Mouse (Mus musculus) adrenal gland (tissue): Measurements from ENCODE around the gene Hc.

ENCODE experiments used
- intact Hi-C: fragments of 180-260 bp; cut with DNase I; formaldehyde crosslinking; loops from one replicate; pipeline ENCODE4 v1.15.1; 2025
- long read RNA-seq, 2 experiments: library from polyadenylated mRNA; unstranded; transcript quantifications; one replicate each; pipeline ENCODE4 v2.0.0; 2020; ENCODE audit warnings: borderline replicate concordance in 1 of 2; ENCODE audit not compliant: insufficient replicate concordance in 1 of 2

Gene Hc
- long read RNA-seq, experiment 1, result 0 reads
- long read RNA-seq, experiment 2, result 0 reads

DNA sequence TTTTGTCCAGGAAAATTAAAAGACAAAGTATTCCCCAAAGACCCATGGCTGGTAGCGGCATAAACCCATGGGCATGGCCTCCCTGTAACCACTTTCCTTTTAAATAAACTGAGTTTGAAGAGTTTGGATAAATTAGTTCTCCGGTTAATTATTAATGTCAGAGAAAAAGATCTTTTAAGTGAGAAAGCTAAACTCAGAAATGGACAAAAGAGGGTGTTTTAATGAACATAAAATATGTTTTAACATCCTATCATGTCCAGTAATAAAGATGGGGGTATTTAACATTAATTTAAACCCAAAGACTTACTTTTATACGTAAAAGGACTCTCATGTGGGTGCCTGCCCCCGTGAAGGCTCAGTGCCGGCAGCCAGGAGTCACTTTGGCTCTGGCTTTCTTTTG is at the start of gene Hc:
Gene Hc, minus strand, starts transcription at position 101 of the 400 bp plus-strand sequence.
- intact Hi-C loops, result no loop called here

DNA sequence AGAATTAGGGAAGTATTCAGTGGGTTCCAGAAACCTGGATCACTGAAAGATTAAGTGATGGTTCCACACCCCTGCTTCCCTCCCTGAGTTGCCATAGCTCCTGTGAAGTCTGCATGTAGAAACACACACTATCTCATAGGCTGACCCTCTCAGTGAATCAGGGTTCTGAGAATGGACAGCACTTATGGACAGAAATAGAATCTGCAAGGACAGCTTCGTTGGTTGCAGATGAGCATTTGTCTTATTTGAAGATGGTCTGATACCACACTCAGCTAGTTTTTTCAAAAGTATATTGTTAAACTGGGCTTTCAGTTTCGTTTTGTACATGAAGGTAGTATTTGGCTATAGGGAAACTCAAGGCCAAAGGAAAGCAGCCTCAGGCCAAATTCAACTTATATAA is 49.3 kb upstream of the Hc start:
- intact Hi-C loops, result no loop called here

- intact Hi-C loops, result loop anchor here (5.0 kb wide), 1 partner anchor 58 kb away; no protein-coding TSS in a partner anchor
Measured at GRCm38 (mm10) chr2:35109924-35110304, 48.7 kb upstream of the Hc start.

DNA sequence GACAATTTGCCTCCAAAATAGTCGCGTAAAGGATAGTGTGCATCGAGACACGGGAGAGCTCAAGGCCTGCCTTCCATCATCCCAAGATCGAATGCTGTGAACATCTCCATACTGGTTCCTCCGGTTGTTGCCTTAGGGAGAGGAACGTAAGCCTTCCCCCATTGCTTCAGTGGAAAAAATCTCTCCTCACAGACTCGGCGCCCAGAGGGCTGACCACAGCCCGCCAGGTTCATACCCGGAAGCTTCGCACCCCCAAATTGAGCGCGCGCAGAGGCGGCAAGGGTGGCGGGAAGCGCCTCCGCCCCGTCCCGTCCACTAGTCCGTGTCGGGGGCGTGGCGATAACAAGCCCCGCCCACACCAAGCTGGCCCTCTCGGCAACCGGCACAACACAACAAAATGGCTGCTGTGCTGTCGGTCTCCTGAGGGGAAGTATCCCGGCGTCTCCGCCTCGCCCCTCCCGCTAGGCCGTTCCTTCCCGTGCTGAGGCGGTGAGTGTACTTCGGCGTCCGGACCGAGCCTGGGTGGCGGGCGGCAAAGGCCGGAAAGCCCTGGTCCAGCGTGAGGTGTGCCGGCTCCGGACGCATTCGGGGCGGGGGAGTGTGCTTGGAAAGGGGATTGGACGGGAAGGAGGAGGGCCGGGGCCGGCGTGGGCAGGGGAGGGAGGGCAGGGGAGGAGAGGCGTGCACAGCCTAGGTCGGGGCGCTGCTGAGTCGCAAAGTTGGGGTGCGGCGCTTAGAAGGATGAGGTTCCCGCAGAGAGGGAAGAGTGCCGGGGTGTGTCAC is 48.1 kb upstream of the Hc start, which contains the start of gene Cntrl:
Gene Cntrl, plus strand, starts transcription at position 352 of the 783 bp plus-strand sequence.
- intact Hi-C loops, result loop anchor here (5.0 kb wide), 1 partner anchor 57 kb away; no protein-coding TSS in a partner anchor

DNA sequence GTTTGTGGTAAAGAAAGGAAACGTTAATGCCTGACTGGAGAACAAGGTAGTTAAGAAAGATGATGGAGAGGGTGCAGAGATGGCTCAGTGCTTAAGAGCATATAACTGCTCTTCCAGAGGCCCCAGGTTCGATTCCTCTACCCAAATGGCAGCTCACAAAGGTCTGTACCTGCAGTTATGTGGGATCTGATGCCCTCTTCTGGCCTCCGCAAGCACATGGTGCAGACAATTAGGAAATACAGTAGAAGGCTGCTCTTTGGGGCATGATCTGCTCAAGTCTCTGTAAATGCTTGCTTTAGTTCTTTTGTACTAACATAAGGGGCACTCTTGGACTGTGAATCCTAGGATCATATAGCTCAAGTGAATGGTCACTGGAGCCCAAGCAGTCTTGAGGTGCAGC is 47.5 kb upstream of the Hc start:
- intact Hi-C loops, result loop anchor here (5.0 kb wide), 1 partner anchor 56 kb away; no protein-coding TSS in a partner anchor

DNA sequence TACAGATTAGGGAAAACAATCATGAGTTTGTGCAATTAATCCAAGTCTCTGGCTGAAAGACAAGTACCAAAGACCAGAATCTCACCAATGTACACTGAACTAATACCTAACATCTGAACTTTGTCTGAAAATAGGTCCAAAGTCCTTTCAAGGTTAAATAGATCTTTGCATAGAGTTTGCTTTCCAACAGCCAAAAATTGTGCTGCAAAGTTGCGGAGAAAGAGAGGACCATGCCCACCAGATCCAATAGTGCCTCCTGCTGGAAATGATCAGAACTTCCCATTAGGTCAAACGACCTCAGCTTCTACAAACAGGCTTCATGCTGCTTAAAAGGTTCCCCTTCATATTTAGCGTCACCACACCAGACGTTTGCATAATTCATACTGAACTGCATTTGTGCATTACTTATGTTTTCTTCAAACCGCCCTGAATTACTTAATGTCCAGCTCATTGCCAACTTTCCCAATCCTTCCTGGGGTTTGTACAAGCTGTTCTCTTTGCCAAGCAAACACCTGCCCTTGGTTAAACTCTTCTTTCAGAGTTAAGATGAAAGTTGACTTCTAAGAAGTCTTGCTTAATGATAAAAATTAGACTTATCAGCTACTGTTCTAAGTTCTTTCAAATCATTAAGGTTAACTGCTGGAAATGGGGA is 46.9 kb upstream of the Hc start:
- intact Hi-C loops, result loop anchor here (5.0 kb wide), 1 partner anchor 56 kb away; no protein-coding TSS in a partner anchor

GRCm38 (mm10) chr2:35104843-35105242 is 43.6 kb upstream of the Hc start:
- intact Hi-C loops, result loop anchor here (5.0 kb wide), 1 partner anchor 53 kb away; no protein-coding TSS in a partner anchor

- intact Hi-C loops, result no loop called here
Measured at GRCm38 (mm10) chr2:35103558-35103957, 42.3 kb upstream of the Hc start.

DNA sequence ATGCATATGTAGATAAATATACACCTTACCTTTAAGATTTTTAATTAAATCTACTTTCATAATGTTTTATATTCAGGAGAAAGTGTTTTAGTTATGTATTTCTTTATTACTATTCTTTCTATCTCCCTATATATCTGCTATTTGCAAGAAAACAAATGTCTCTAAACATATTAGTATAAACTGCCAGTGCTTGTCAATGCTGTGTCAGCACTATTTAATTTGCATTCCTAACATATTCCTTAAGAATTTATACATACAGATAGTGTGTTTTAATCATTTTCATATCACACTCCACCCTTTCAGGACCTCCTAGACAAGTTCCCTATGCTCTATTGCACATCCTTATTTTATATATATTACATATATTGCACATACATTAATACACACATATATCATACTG is 41.5 kb upstream of the Hc start:
- intact Hi-C loops, result no loop called here

DNA sequence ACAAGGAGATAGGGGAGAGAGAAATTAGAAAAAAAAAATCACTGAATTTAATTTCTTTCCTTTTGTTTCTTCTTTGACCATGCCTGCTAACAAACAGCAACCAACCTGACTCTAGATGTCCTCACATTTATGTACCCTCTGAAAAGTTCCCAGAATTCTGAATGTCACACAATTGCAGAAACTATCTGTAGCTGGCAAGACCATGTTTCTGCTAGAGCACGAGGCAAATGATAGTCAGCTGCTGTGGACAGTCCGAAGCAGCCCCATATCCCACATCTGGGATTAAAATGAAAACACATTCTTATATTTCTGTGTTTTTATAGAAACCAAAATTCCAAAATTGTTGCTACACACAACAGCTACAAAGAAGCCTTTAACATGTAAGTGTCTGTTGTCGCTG is 40.2 kb upstream of the Hc start, which contains the start of gene AI182371:
Gene AI182371, minus strand, starts transcription at position 101 of the 400 bp plus-strand sequence.
- intact Hi-C loops, result no loop called here

DNA sequence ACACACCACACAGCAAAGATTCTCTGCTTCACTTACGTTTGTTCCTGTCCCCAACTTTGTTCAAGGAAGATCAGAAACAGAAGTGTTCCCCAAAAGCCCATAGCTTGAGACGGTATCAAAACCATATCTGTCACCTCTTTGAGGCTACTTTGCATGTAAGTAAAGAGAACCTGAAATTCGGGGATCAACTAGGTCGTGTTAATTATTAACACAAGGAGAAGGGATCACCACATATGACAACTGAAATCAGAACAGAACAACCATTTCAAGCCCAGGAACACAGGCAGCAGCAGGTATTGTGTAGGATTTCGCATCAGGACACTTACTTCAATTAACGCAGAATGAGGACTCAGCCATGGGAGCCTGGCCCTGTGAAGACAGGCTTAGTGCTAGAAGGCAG is 39.3 kb upstream of the Hc start:
- intact Hi-C loops, result no loop called here

DNA sequence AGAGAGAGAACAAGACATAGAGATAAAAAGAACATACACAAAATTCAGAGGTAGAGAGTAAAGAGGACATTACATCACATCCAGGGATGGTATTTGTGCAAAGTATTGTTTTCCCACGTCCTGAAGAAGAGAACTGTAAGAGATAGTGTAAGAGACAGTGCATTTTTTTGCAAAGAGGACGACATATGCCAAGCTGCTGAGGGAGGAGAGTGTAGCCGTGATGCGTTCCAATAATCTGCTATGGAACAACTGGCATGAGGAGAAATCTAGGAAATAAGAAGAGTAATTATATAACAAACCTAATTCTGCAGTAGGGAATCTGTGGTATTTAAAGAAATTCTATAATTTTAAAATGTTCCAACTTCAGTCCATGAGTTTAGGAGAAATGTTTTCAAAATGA is 26.2 kb upstream of the Hc start:
- intact Hi-C loops, result no loop called here

DNA sequence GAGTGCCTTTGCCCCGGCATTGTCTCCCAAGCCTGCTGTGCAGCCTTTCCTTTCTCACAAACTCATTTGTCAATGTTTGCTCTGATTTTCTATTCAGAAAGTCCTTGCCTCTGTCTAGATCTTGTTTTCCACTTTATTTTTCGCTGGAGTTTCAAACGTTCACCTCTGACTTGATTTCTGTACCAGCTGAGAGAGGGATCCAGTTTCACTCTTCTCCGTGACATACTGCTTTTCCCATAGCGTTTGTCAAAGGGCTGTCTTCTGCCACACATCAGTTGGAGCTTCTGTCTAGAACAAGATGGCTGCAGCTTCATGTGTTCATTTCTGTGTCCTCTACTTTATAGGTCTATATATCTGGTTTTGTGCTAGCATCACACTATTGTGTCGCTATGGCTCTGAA is 17.9 kb upstream of the Hc start:
- intact Hi-C loops, result no loop called here

GRCm38 (mm10) chr2:35074328-35074727 is 13.1 kb upstream of the Hc start:
- intact Hi-C loops, result no loop called here

- intact Hi-C loops, result no loop called here
Measured at GRCm38 (mm10) chr2:35072547-35072946, 11.3 kb upstream of the Hc start.

DNA sequence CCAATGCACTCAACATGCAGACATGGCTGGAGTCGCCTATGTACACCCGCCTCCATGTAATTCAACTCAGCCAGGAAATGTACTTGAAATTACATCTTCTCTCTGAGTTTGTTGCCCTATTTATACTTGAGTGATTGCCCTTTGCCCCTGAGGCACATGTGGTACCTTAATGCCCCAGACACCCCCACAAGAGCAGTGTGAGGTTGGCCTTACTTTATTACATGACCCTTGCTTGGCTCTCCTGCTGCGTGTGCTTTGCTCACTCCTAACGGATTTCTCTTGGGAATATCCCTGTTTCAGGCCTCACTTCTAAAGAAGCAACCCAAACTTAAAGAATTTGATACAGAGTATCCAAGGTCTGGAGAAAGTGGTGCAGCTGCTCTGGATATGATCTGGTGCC is 9.0 kb upstream of the Hc start:
- intact Hi-C loops, result no loop called here

- intact Hi-C loops, result no loop called here
Measured at GRCm38 (mm10) chr2:35069124-35069523, 7.9 kb upstream of the Hc start.

DNA sequence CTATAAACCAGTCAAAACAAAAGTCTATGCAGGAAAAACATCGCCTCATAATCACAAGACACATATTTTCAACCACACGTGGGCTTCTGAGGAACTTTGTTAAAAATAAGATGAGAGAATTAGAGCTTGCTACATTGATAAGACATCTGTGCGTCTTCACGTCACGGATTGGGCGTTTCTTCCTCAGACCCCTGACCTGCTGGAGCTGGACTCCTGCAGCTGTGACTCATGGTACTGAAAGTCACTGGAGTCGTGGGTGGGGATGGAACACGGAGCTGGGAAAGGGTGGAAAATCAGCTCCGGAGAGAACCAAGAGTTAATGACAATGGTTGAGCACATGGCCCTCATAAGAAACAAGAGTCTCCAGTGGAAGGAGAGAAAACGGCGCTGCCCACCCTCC is 5.9 kb upstream of the Hc start:
- intact Hi-C loops, result no loop called here

GRCm38 (mm10) chr2:35066525-35067082 is 5.4 kb upstream of the Hc start:
- intact Hi-C loops, result no loop called here

DNA sequence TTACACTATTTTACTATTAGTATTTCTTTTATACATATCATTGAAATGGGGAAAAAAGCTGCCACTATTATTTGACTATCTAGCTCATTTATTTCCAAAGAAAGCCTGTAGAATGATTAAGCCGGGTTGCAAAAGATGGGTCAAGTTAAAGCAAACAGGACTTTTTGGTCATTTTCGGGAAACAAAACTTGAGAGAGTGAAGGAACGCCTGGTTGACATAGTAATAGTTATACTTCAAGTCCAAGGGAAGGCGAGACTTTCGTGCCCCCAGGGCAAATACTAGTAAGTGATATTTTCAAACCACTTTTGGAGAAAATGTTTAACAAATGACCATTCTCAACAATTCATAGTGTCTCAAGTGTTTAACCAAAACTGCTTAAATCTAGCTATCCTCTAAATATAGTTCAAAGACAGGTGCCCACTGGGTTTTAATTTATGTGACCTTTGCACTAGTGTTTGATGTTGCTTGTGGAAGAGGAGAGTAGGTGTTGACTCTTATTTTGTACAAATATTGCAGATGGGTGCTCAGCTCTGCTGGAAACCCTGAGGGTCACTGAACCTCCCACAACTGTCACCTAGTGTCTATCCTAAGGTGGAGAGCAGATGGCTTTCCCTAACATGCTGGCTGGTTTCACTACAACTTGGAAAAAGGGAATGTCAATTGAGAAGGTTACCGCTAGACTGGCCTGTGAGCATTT is 2.2 kb upstream of the Hc start:
- intact Hi-C loops, result no loop called here

- intact Hi-C loops, result no loop called here
Measured at GRCm38 (mm10) chr2:35060897-35061296, 341 bp downstream of the Hc start.
